Mouse (Mus musculus): ENCODE measurements at regions not wholly inside any gene's neighbourhood (a gene's known extent, or its start where the extent isn't known, plus 50 kb on each side); places are given as distances from the start of the nearest gene placed in this dataset.

DNA sequence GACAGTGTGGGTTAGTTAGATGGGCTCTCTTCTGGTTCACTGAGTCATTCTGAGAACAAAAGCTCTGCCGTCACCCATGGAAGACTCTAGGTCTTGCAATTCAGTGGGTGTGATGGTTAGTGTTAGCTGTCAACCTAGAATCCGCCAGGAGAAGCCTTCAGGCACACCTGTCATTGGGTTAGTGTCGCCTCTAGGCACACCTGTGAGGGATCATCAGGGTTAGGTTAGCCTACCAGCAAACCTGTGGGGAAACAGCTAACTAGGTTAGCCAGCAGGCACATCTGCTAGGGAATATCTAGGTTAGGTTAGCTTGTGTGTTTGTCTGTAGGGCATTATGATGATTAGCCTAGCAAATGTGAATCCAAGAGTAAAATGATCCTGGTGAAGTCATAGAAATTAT lies 223.8 kb downstream of the Ccdc91 start:
- no peak for TF ChIP-seq POLR2A (IDR thresholded peaks at IDR 0.05; ENCODE audit: borderline replicate concordance, low read depth, low read length)
- no peak for TF ChIP-seq CTCF (IDR thresholded peaks at IDR 0.05; ENCODE audit: low read depth, low read length)

Data from bone marrow macrophage, adult 2 months (primary cell).